Mouse (Mus musculus): ENCODE data around the gene Tgfb3. TPM values are rescaled to one million over a fixed set of nuclear protein-coding genes. Genes with fewer than 3 reads are reported as not detected.

The Tgfb3 gene
- polyA plus RNA-seq, 1 experiment = 4.4 TPM

DNA sequence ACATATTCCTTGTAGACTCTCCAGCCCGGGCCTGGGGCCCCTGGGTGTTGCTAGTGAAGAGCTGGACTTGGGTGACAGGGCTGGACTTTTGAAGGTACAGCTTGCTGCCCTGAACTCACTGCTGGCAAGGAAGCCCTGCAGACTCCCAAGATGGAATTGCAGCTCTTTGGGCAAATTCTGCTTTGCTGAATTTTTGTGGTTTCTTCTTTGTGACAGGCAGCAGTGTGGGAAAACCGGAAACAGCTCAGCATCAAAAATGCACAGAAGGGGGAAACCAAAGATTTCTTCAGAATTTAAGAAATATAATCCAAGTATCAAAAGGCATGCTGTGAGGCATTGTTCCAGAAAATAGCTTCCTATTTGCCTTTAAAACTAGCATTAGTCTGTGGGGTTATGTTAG lies 64.7 kb downstream of the Tgfb3 start:
- Histone ChIP-seq H3K4me3 (ENCODE audit: control insufficient read depth, low read depth, low read length) (no peak overlapping the region), H3K36me3 (ENCODE audit: control insufficient read depth, insufficient read depth, low read length) (no peaks in the 10 kb centered on the region; the same call in 1 of the 2 replicates), H3K27ac (ENCODE audit: control insufficient read depth, insufficient read depth, low read depth, low read length) (no peak overlapping the region), H3K27me3 (ENCODE audit: control insufficient read depth, insufficient read depth, low read length) (no peaks in the 10 kb centered on the region), H3K4me1 (ENCODE audit: control insufficient read depth, insufficient read depth, low read length) (no peaks in the 10 kb centered on the region)
- no peak for TF ChIP-seq CTCF (IDR thresholded peaks at IDR 0.05; ENCODE audit: control insufficient read depth, insufficient read depth, insufficient replicate concordance, low read depth, low read length)
- no peak for TF ChIP-seq POLR2A (IDR thresholded peaks at IDR 0.05; ENCODE audit: control insufficient read depth, low read depth, low read length)

- H3K4me3 ChIP-seq (ENCODE audit: control insufficient read depth, low read depth, low read length) = no peak overlapping the region
- H3K36me3 ChIP-seq (ENCODE audit: control insufficient read depth, insufficient read depth, low read length) = no peaks in the 10 kb centered on the region; the same call in 1 of the 2 replicates
- no peaks in the 10 kb centered on the region for H3K4me1 ChIP-seq (ENCODE audit: control insufficient read depth, insufficient read depth, low read length)
- no peak overlapping the region for H3K27ac ChIP-seq (ENCODE audit: control insufficient read depth, insufficient read depth, low read depth, low read length)
- no peaks in the 10 kb centered on the region for H3K27me3 ChIP-seq (ENCODE audit: control insufficient read depth, insufficient read depth, low read length)
- TF ChIP-seq CTCF (IDR thresholded peaks at IDR 0.05; ENCODE audit: control insufficient read depth, insufficient read depth, insufficient replicate concordance, low read depth, low read length) (no peak), POLR2A (IDR thresholded peaks at IDR 0.05; ENCODE audit: control insufficient read depth, low read depth, low read length) (no peak)
Measured at GRCm38 (mm10) chr12:86012195-86012594, 66.6 kb downstream of the Tgfb3 start.

- Histone ChIP-seq H3K27me3 (ENCODE audit: control insufficient read depth, insufficient read depth, low read length) (no peaks in the 10 kb centered on the region), H3K4me3 (ENCODE audit: control insufficient read depth, low read depth, low read length) (no peak overlapping the region), H3K36me3 (ENCODE audit: control insufficient read depth, insufficient read depth, low read length) (no peaks in the 10 kb centered on the region; the same call in 1 of the 2 replicates), H3K4me1 (ENCODE audit: control insufficient read depth, insufficient read depth, low read length) (no peaks in the 10 kb centered on the region), H3K27ac (ENCODE audit: control insufficient read depth, insufficient read depth, low read depth, low read length) (no peak overlapping the region)
- TF ChIP-seq CTCF (IDR thresholded peaks at IDR 0.05; ENCODE audit: control insufficient read depth, insufficient read depth, insufficient replicate concordance, low read depth, low read length) = no peak
Measured at GRCm38 (mm10) chr12:86010656-86011055, 68.2 kb downstream of the Tgfb3 start.

GRCm38 (mm10) chr12:86007377-86007776 lies 71.5 kb downstream of the Tgfb3 start:
- no peaks in the 10 kb centered on the region for H3K4me1 ChIP-seq (ENCODE audit: control insufficient read depth, insufficient read depth, low read length)
- no peak overlapping the region for H3K4me3 ChIP-seq (ENCODE audit: control insufficient read depth, low read depth, low read length)
- TF ChIP-seq CTCF (IDR thresholded peaks at IDR 0.05; ENCODE audit: control insufficient read depth, insufficient read depth, insufficient replicate concordance, low read depth, low read length) (no peak), POLR2A (IDR thresholded peaks at IDR 0.05; ENCODE audit: control insufficient read depth, low read depth, low read length) (no peak)
- no peaks in the 10 kb centered on the region for H3K27me3 ChIP-seq (ENCODE audit: control insufficient read depth, insufficient read depth, low read length)
- no peaks in the 10 kb centered on the region for H3K36me3 ChIP-seq (ENCODE audit: control insufficient read depth, insufficient read depth, low read length)
- H3K27ac ChIP-seq (ENCODE audit: control insufficient read depth, insufficient read depth, low read depth, low read length) = no peak overlapping the region

Other genes with a start within 250 kb of the Tgfb3 start
- 200 and 219 TPM in 2 replicates for gene Ift43, start 3.5 kb upstream of the Tgfb3 start, polyA plus RNA-seq (2012; rRNA removed)
- gene Gpatch2l, start 162.8 kb upstream of the Tgfb3 start, polyA plus RNA-seq (2012; rRNA removed) = 14.5 and 15.2 TPM in 2 replicates